23 mouse cellular contexts compared by ENCODE assay signal in genomic region chr11:86983056-86983455, GRCm38 (mm10). TPM values are rescaled to one million over a fixed set of nuclear protein-coding genes. Genes with fewer than 3 reads are reported as not detected.
A peak's percentile ranks its signal among the peaks of the same experiment; 100 is the strongest.
DNase-seq lines count a peak whose midpoint lies in the region; ATAC-seq lines count a peak whose summit lies in the region.
"Had no signal": no experiment of that assay in that cellular context is flagged by ENCODE, and none has a peak within 500 bp of the region (broad histone marks: within the 10 kb centered on the region; RNA-seq: fewer than 3 reads in every experiment).

No protein-coding gene starts in this region.

- no peak for DNase-seq in forebrain, embryonic 11.5 days (ENCODE audit: low spot score)
- DNase-seq in hindbrain, embryonic 14.5 days (ENCODE audit: low spot score), result no peak
- peak; percentile 2 for DNase-seq in right cerebral cortex, postnatal 25 days
- no peak for DNase-seq in right cerebral cortex, postnatal 4 days
- no peak for DNase-seq in cerebellum, postnatal 25 days
- DNase-seq: adrenal gland, postnatal 14 days; cerebellum, adult 8-10 months; heart, postnatal 10 days; kidney, adult 9 months; kidney, postnatal 14 days; layer of hippocampus, postnatal 36 days; lung, adult 18-20 months; lung, postnatal 10 days; thymus, adult 18-20 months; thymus, postnatal 36 days had no signal

- no peaks in the 10 kb centered on the region; the same call in 1 of the 2 replicates for H3K36me3 ChIP-seq in forebrain, embryonic 12.5 days (replicated peaks)
- no peaks in the 10 kb centered on the region for H3K36me3 ChIP-seq in forebrain, embryonic 11.5 days (ENCODE audit: control insufficient read depth, insufficient read depth, low read length)
- H3K36me3 ChIP-seq in hindbrain, embryonic 12.5 days, result no peaks in the 10 kb centered on the region
- H3K36me3 ChIP-seq in hindbrain, embryonic 14.5 days (replicated peaks; ENCODE audit: control insufficient read depth, insufficient read depth), result no peaks in the 10 kb centered on the region
- H3K36me3 ChIP-seq: embryonic facial prominence, embryonic 10.5 days; hindbrain, embryonic 15.5 days; liver, embryonic 12.5 days had no signal

- peak overlapping the region; percentile 53 for H3K27ac ChIP-seq in forebrain, embryonic 12.5 days
- H3K27ac ChIP-seq in forebrain, embryonic 11.5 days (ENCODE audit: low read depth, low read length), result no peak overlapping the region
- peak overlapping the region; percentile 30; the same call in 1 of the 2 replicates for H3K27ac ChIP-seq in hindbrain, embryonic 12.5 days
- H3K27ac ChIP-seq in hindbrain, embryonic 14.5 days, result no peak overlapping the region
- H3K27ac ChIP-seq: embryonic facial prominence, embryonic 10.5 days; hindbrain, embryonic 15.5 days; limb, embryonic 12.5 days; liver, embryonic 12.5 days had no signal

- H3K4me2 ChIP-seq in forebrain, embryonic 12.5 days, result no peak overlapping the region
- no peak overlapping the region for H3K4me2 ChIP-seq in forebrain, embryonic 11.5 days (ENCODE audit: low read depth, low read length, severe bottlenecking)
- no peak overlapping the region for H3K4me2 ChIP-seq in hindbrain, embryonic 12.5 days (replicated peaks)
- no peak overlapping the region for H3K4me2 ChIP-seq in hindbrain, embryonic 14.5 days (replicated peaks)
- H3K4me2 ChIP-seq: heart, embryonic 11.5 days; hindbrain, embryonic 15.5 days; limb, embryonic 12.5 days; liver, embryonic 12.5 days had no signal

- peaks cover 21% of the 10 kb centered on the region for H3K4me1 ChIP-seq in forebrain, embryonic 12.5 days
- peaks cover 7% of the 10 kb centered on the region; the same call in 1 of the 2 replicates for H3K4me1 ChIP-seq in forebrain, embryonic 11.5 days (replicated peaks; ENCODE audit: control insufficient read depth, insufficient read depth, low read length)
- H3K4me1 ChIP-seq in hindbrain, embryonic 12.5 days, result peaks cover 24% of the 10 kb centered on the region
- H3K4me1 ChIP-seq in hindbrain, embryonic 14.5 days (replicated peaks; ENCODE audit: control insufficient read depth, insufficient read depth, low read length), result peaks cover 9% of the 10 kb centered on the region

- H3K27me3 ChIP-seq in forebrain, embryonic 12.5 days, result no peaks in the 10 kb centered on the region
- no peaks in the 10 kb centered on the region for H3K27me3 ChIP-seq in forebrain, embryonic 11.5 days (ENCODE audit: control insufficient read depth, insufficient read depth, low read length)
- H3K27me3 ChIP-seq in hindbrain, embryonic 12.5 days, result no peaks in the 10 kb centered on the region
- no peaks in the 10 kb centered on the region for H3K27me3 ChIP-seq in hindbrain, embryonic 14.5 days (ENCODE audit: control insufficient read depth, insufficient read depth, low read length)
- H3K27me3 ChIP-seq: hindbrain, embryonic 15.5 days; liver, embryonic 12.5 days had no signal

- H3K9me3 ChIP-seq in forebrain, embryonic 12.5 days, result no peaks in the 10 kb centered on the region
- no peaks in the 10 kb centered on the region for H3K9me3 ChIP-seq in forebrain, embryonic 11.5 days (ENCODE audit: control insufficient read depth, low read length)
- H3K9me3 ChIP-seq in hindbrain, embryonic 12.5 days (replicated peaks), result no peaks in the 10 kb centered on the region
- no peaks in the 10 kb centered on the region for H3K9me3 ChIP-seq in hindbrain, embryonic 14.5 days (ENCODE audit: control insufficient read depth, low read length)
- H3K9me3 ChIP-seq: embryonic facial prominence, embryonic 10.5 days; hindbrain, embryonic 15.5 days; limb, embryonic 12.5 days; liver, embryonic 12.5 days had no signal

- H3K4me3 ChIP-seq in forebrain, embryonic 12.5 days (replicated peaks), result no peak overlapping the region
- H3K4me3 ChIP-seq in forebrain, embryonic 11.5 days (ENCODE audit: low read depth, low read length), result no peak overlapping the region
- H3K4me3 ChIP-seq in hindbrain, embryonic 12.5 days, result no peak overlapping the region
- no peak overlapping the region for H3K4me3 ChIP-seq in hindbrain, embryonic 14.5 days (replicated peaks; ENCODE audit: low read length)
- H3K4me3 ChIP-seq: embryonic facial prominence, embryonic 10.5 days; hindbrain, embryonic 15.5 days; limb, embryonic 12.5 days; liver, embryonic 12.5 days had no signal

- WGBS in forebrain, embryonic 12.5 days, result 27% methylated on average over 6 of the region's 6 CpGs
- 35% methylated on average over 6 of the region's 6 CpGs for WGBS in forebrain, embryonic 11.5 days
- WGBS in hindbrain, embryonic 12.5 days, result 27% methylated on average over 6 of the region's 6 CpGs
- 21% methylated on average over 6 of the region's 6 CpGs for WGBS in hindbrain, embryonic 14.5 days

- no peak for ATAC-seq in forebrain, embryonic 12.5 days (ENCODE audit: low FRiP score)
- no peak for ATAC-seq in forebrain, embryonic 11.5 days (replicated peaks; ENCODE audit: low FRiP score)
- ATAC-seq in hindbrain, embryonic 12.5 days (ENCODE audit: low FRiP score), result peak; percentile 48; the same call in 1 of the 2 replicates
- ATAC-seq in hindbrain, embryonic 14.5 days (ENCODE audit: low FRiP score), result no peak
- ATAC-seq: intestine, embryonic 16.5 days; liver, embryonic 12.5 days had no signal

- no peak overlapping the region for H3K9ac ChIP-seq in forebrain, embryonic 12.5 days
- no peak overlapping the region for H3K9ac ChIP-seq in forebrain, embryonic 11.5 days (ENCODE audit: low read length)
- no peak overlapping the region for H3K9ac ChIP-seq in hindbrain, embryonic 12.5 days
- H3K9ac ChIP-seq in hindbrain, embryonic 14.5 days, result no peak overlapping the region
- H3K9ac ChIP-seq: hindbrain, embryonic 15.5 days; limb, embryonic 12.5 days; liver, embryonic 12.5 days had no signal

RNA-seq across cellular contexts. Expression of gene Ypel2, which starts 10.5 kb away (rescaled TPM):
- polyA plus RNA-seq in forebrain, embryonic 12.5 days (2016; fragmentation: Nextera tagmentation; extraction: Ambion mirVana), result 8.1 and 8.3 TPM in 2 replicates
- polyA plus RNA-seq in forebrain, embryonic 11.5 days (2014; fragmentation: Nextera tagmentation; extraction: Ambion mirVana), result 5.4 and 6.0 TPM in 2 replicates
- polyA plus RNA-seq in hindbrain, embryonic 12.5 days (2016; fragmentation: Nextera tagmentation; extraction: Ambion mirVana), result 9.6 TPM in 2 replicates
- polyA plus RNA-seq in hindbrain, embryonic 14.5 days (2014; fragmentation: Nextera tagmentation; extraction: Ambion mirVana), result 3.2 and 3.9 TPM in 2 replicates

Comparison
In these comparisons a context has a peak if more than half of its experiments do, and no peak if none do; other contexts are left out.
1. H3K27ac ChIP-seq: peak in forebrain, embryonic 12.5 days (single experiment) and hindbrain, embryonic 12.5 days (single experiment); none in forebrain, embryonic 11.5 days (single experiment) and hindbrain, embryonic 14.5 days (single experiment).